In the genomic region with DNA sequence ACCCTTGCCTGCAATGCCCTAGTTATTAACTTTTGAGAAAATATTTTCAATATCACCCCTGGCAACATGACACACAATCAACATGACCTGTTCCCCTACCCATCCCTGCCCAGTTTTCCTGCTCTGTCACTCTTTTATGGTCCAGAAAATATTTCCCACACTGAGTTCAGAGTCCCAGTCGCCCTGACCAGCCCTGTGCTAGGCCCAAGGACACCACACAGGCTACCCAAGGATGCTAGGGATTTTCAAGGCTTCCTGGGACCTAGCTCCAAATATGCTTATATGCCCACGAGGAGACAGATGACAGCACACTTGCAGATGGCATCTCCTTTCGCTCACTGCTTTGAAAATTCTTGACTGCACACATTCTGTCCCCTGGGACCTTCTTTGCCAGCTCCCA, we compare ENCODE assay signal across 19 mouse cellular contexts. TPM values are rescaled to one million over a fixed set of nuclear protein-coding genes. Genes with fewer than 3 reads are reported as not detected.
"Had no signal": no experiment of that assay in that cellular context is flagged by ENCODE, and none has a peak within 500 bp of the region (broad histone marks: within the 10 kb centered on the region; RNA-seq: fewer than 3 reads in every experiment).

No protein-coding gene starts in this region.

- H3K27me3 ChIP-seq: liver, embryonic 13.5 days; neural tube, embryonic 12.5 days; neural tube, embryonic 15.5 days had no signal

- DNase-seq: kidney, adult 9 months; kidney, postnatal 25 days; layer of hippocampus, postnatal 36 days; lung, adult 2 months; lung, postnatal 14 days; lung, postnatal 4 days; midbrain, embryonic 14.5 days; right cerebral cortex, adult 18-20 months; right cerebral cortex, postnatal 14 days; right cerebral cortex, postnatal 4 days; thymus, adult 2 months; thymus, postnatal 14 days; thymus, postnatal 4 days had no signal

- H3K9ac ChIP-seq: liver, embryonic 13.5 days; neural tube, embryonic 12.5 days; neural tube, embryonic 15.5 days had no signal

- H3K4me2 ChIP-seq: liver, embryonic 13.5 days; midbrain, embryonic 11.5 days; neural tube, embryonic 12.5 days; neural tube, embryonic 15.5 days had no signal

- H3K27ac ChIP-seq: left cerebral cortex, adult 2 months; liver, embryonic 13.5 days; neural tube, embryonic 12.5 days; neural tube, embryonic 15.5 days; stomach, postnatal 0 days had no signal

- H3K9me3 ChIP-seq: liver, embryonic 13.5 days; neural tube, embryonic 12.5 days; neural tube, embryonic 15.5 days had no signal

- H3K4me1 ChIP-seq: neural tube, embryonic 12.5 days had no signal

- H3K4me3 ChIP-seq: left cerebral cortex, adult 2 months; liver, embryonic 13.5 days; neural tube, embryonic 12.5 days; neural tube, embryonic 15.5 days had no signal

- H3K36me3 ChIP-seq: liver, embryonic 13.5 days; neural tube, embryonic 12.5 days; neural tube, embryonic 15.5 days had no signal

RNA-seq across cellular contexts. Expression of gene A630001G21Rik, which starts 0.6 kb away (rescaled TPM):
- total RNA-seq: left cerebral cortex, adult 2 months had no signal
